ENCODE assay signal across 12 mouse cellular contexts in genomic region chr4:134567377-134568226, GRCm38 (mm10). TPM values are rescaled to one million over a fixed set of nuclear protein-coding genes. Genes with fewer than 3 reads are reported as not detected.
DNase-seq lines count a peak whose midpoint lies in the region; ATAC-seq lines count a peak whose summit lies in the region.
"Had no signal": no experiment of that assay in that cellular context is flagged by ENCODE, and none has a peak within 500 bp of the region (broad histone marks: within the 10 kb centered on the region; RNA-seq: fewer than 3 reads in every experiment).

No protein-coding gene starts in this region.

- peaks cover 18% of the 10 kb centered on the region for H3K4me1 ChIP-seq in forebrain, embryonic 16.5 days (replicated peaks; ENCODE audit: control insufficient read depth, insufficient read depth, low read length)
- peaks cover 8% of the 10 kb centered on the region; the same call in 1 of the 2 replicates for H3K4me1 ChIP-seq in liver, embryonic 11.5 days (replicated peaks; ENCODE audit: control insufficient read depth, insufficient read depth, low read length)

- H3K27ac ChIP-seq in forebrain, embryonic 16.5 days (ENCODE audit: low read length) = peak overlapping the region; percentile 39; the same call in 1 of the 2 replicates
- no peak overlapping the region for H3K27ac ChIP-seq in liver, embryonic 11.5 days (ENCODE audit: low read depth, low read length)

- intact Hi-C loops in heart, postnatal 36 days (cut with DNase I) = no loop called here

- H3K9ac ChIP-seq in forebrain, embryonic 16.5 days (replicated peaks; ENCODE audit: low read depth, low read length) = peak overlapping the region; percentile 32
- H3K9ac ChIP-seq in liver, embryonic 11.5 days (ENCODE audit: low read depth, low read length) = no peak overlapping the region
- H3K9ac ChIP-seq: liver, postnatal 0 days had no signal

- no peaks in the 10 kb centered on the region for H3K36me3 ChIP-seq in forebrain, embryonic 16.5 days (ENCODE audit: control insufficient read depth, insufficient read depth)
- H3K36me3 ChIP-seq in liver, embryonic 11.5 days (ENCODE audit: control insufficient read depth, insufficient read depth, low read length) = peaks cover 13% of the 10 kb centered on the region
- H3K36me3 ChIP-seq: G1E had no signal

- ATAC-seq in forebrain, embryonic 16.5 days = peak; percentile 79
- ATAC-seq in liver, embryonic 11.5 days (replicated peaks; ENCODE audit: low FRiP score) = no peak
- ATAC-seq: liver, postnatal 0 days had no signal

- no peaks in the 10 kb centered on the region for H3K27me3 ChIP-seq in forebrain, embryonic 16.5 days (replicated peaks; ENCODE audit: control insufficient read depth, insufficient read depth, low read length)
- no peaks in the 10 kb centered on the region for H3K27me3 ChIP-seq in liver, embryonic 11.5 days (replicated peaks; ENCODE audit: control insufficient read depth, insufficient read depth, low read length)

- DNase-seq in layer of hippocampus, adult 11-12 months (ENCODE audit: low spot score) = peak; percentile 41
- DNase-seq in layer of hippocampus, adult 9-10 months (ENCODE audit: low spot score) = no peak
- peak; percentile 39 for DNase-seq in adrenal gland, postnatal 25 days
- DNase-seq in lung, postnatal 4 days = peak; percentile 54 to 79
- no peak for DNase-seq in heart, postnatal 36 days
- DNase-seq in kidney, adult 8-10 months = no peak
- no peak for DNase-seq in liver, embryonic 11.5 days (ENCODE audit: low spot score)
- DNase-seq: gastrocnemius, postnatal 36 days; kidney, postnatal 10 days; liver, postnatal 0 days had no signal

- no peak overlapping the region for H3K4me2 ChIP-seq in forebrain, embryonic 16.5 days (ENCODE audit: low read length)
- H3K4me2 ChIP-seq in liver, embryonic 11.5 days = no peak overlapping the region

- H3K4me3 ChIP-seq in forebrain, embryonic 16.5 days (replicated peaks; ENCODE audit: low read length) = no peak overlapping the region
- no peak overlapping the region for H3K4me3 ChIP-seq in liver, embryonic 11.5 days (ENCODE audit: low read depth, low read length)

- 11% methylated on average over 19 of the region's 19 CpGs for WGBS in forebrain, embryonic 16.5 days
- 55% methylated on average over 19 of the region's 19 CpGs for WGBS in liver, embryonic 11.5 days

- H3K9me3 ChIP-seq in forebrain, embryonic 16.5 days (ENCODE audit: control insufficient read depth, low read length) = no peaks in the 10 kb centered on the region
- no peaks in the 10 kb centered on the region for H3K9me3 ChIP-seq in liver, embryonic 11.5 days (ENCODE audit: control insufficient read depth, low read length)

RNA-seq across cellular contexts. Expression of gene Selenon, which starts 15.6 kb away (rescaled TPM):
- total RNA-seq in adrenal gland, postnatal 25 days (2021) = 30.5 and 35.2 TPM in 2 replicates
- polyA plus RNA-seq in forebrain, embryonic 16.5 days (2015; fragmentation: Nextera tagmentation; extraction: Ambion mirVana) = 7.9 and 8.1 TPM in 2 replicates
- 10 to 100 TPM; 19.8 to 21.1 TPM for total RNA-seq in heart, postnatal 36 days (2021)
- polyA plus RNA-seq in liver, embryonic 11.5 days (2014; fragmentation: Nextera tagmentation; extraction: Ambion mirVana) = 12.4 and 13.1 TPM in 2 replicates
- polyA plus RNA-seq: G1E had no signal

RNA-seq across cellular contexts. Expression of gene Mtfr1l, which starts 32.4 kb away (rescaled TPM):
- 118 and 130 TPM in 2 replicates for total RNA-seq in adrenal gland, postnatal 25 days (2021)
- polyA plus RNA-seq in forebrain, embryonic 16.5 days (2015; fragmentation: Nextera tagmentation; extraction: Ambion mirVana) = 166 and 180 TPM in 2 replicates
- 100 to 1,000 TPM; 178 to 188 TPM for total RNA-seq in heart, postnatal 36 days (2021)
- 107 and 114 TPM in 2 replicates for polyA plus RNA-seq in liver, embryonic 11.5 days (2014; fragmentation: Nextera tagmentation; extraction: Ambion mirVana)

RNA-seq across cellular contexts. Expression of gene Aunip, which starts 56.8 kb away (rescaled TPM):
- 3.4 and 4.4 TPM in 2 replicates for total RNA-seq in adrenal gland, postnatal 25 days (2021)
- 4.2 and 4.4 TPM in 2 replicates for polyA plus RNA-seq in forebrain, embryonic 16.5 days (2015; fragmentation: Nextera tagmentation; extraction: Ambion mirVana)
- total RNA-seq in heart, postnatal 36 days (2021) = under 1 TPM in 1 of 2 experiments, not detected in 1; 0.22 TPM
- polyA plus RNA-seq in liver, embryonic 11.5 days (2014; fragmentation: Nextera tagmentation; extraction: Ambion mirVana) = 15.9 and 18.5 TPM in 2 replicates

Comparison
In these comparisons a context has a peak if more than half of its experiments do, and no peak if none do; other contexts are left out.
1. DNase-seq: peak in layer of hippocampus, adult 11-12 months (single experiment), adrenal gland, postnatal 25 days (single experiment) and lung, postnatal 4 days (2 of 2); none in layer of hippocampus, adult 9-10 months (single experiment), heart, postnatal 36 days (0 of 2), kidney, adult 8-10 months (0 of 2) and liver, embryonic 11.5 days (single experiment).